Mouse (Mus musculus): ENCODE data around the gene Fggy. TPM values are rescaled to one million over a fixed set of nuclear protein-coding genes. Genes with fewer than 3 reads are reported as not detected.

Fggy gene
- total and polyA plus RNA-seq, 2 experiments from 2014 or later = 2.7 to 3.9 TPM

DNA sequence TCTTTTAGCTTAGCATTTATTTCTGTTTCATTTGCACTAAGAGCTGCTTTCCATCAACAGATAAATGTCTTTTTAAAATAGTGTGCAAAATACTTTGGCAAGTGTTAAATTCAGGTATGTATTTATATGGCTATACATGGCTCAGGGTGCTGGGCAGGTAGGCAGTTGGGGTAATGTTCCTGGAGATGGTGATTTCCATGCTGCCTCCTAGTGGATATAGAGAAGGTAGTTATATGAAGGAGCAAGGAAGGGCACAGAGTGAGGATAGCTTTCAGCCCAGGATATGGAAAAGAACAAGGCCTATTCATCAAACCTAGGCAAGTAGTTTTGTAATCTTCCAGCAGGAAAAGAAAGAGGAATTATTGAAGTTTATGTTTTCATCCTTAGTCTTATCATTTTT is 166.3 kb downstream of the Fggy start:
- H3K9me3 ChIP-seq (replicated peaks; ENCODE audit: control insufficient read depth, low read length) = no peaks in the 10 kb centered on the region
- no peak overlapping the region for H3K4me3 ChIP-seq (ENCODE audit: low read depth, low read length)
- H3K4me1 ChIP-seq (ENCODE audit: control insufficient read depth, insufficient read depth) = no peaks in the 10 kb centered on the region
- H3K27me3 ChIP-seq (ENCODE audit: control insufficient read depth, insufficient read depth, low read length) = no peaks in the 10 kb centered on the region
- TF ChIP-seq CTCF (IDR thresholded peaks at IDR 0.05; ENCODE audit: low read depth) = peak; percentile 50
- TF ChIP-seq EP300 (IDR thresholded peaks at IDR 0.05; ENCODE audit: low read depth) = no peak
- H3K36me3 ChIP-seq (replicated peaks; ENCODE audit: control insufficient read depth, insufficient read depth, low read length) = no peaks in the 10 kb centered on the region
- no peak overlapping the region for H3K9ac ChIP-seq (replicated peaks; ENCODE audit: low read depth, low read length)
- H3K27ac ChIP-seq (ENCODE audit: low read depth) = no peak overlapping the region
- ATAC-seq (ENCODE audit: insufficient read depth, low read depth) (no peak), DNase-seq (ENCODE audit: low spot score) (peak; percentile 54)
- H3K4me2 ChIP-seq (ENCODE audit: low read depth, low read length) = no peak overlapping the region

DNA sequence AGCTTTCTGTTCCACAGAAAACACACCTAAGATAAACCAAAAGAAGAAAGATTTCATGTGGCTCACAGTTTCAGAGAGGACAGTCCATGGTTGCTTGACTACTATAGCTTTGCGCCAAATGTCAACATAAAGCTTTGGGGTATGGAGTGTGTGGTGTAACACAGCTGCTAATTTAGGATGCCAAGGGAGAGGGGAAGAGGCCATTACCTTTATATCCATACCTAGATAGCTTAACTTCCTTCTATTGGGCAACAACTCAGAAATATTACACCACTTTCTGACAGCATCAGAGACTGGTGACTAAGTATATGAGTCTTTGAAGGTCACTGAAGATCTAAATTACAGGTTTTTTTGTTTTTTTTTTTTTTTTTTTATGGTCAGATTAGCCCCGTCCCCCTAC is 169.1 kb downstream of the Fggy start:
- Histone ChIP-seq H3K4me3 (ENCODE audit: low read depth, low read length) (no peak overlapping the region), H3K9me3 (replicated peaks; ENCODE audit: control insufficient read depth, low read length) (no peaks in the 10 kb centered on the region), H3K27me3 (ENCODE audit: control insufficient read depth, insufficient read depth, low read length) (no peaks in the 10 kb centered on the region), H3K4me1 (ENCODE audit: control insufficient read depth, insufficient read depth) (no peaks in the 10 kb centered on the region), H3K36me3 (replicated peaks; ENCODE audit: control insufficient read depth, insufficient read depth, low read length) (no peaks in the 10 kb centered on the region), H3K9ac (replicated peaks; ENCODE audit: low read depth, low read length) (no peak overlapping the region), H3K27ac (ENCODE audit: low read depth) (no peak overlapping the region), H3K4me2 (ENCODE audit: low read depth, low read length) (no peak overlapping the region)
- 98% methylated on average over 2 of the region's 2 CpGs for WGBS
- ATAC-seq (ENCODE audit: insufficient read depth, low read depth) = no peak
- TF ChIP-seq CTCF (IDR thresholded peaks at IDR 0.05; ENCODE audit: low read depth) (no peak), EP300 (IDR thresholded peaks at IDR 0.05; ENCODE audit: low read depth) (no peak)
- DNase-seq (ENCODE audit: low spot score) = no peak

DNA sequence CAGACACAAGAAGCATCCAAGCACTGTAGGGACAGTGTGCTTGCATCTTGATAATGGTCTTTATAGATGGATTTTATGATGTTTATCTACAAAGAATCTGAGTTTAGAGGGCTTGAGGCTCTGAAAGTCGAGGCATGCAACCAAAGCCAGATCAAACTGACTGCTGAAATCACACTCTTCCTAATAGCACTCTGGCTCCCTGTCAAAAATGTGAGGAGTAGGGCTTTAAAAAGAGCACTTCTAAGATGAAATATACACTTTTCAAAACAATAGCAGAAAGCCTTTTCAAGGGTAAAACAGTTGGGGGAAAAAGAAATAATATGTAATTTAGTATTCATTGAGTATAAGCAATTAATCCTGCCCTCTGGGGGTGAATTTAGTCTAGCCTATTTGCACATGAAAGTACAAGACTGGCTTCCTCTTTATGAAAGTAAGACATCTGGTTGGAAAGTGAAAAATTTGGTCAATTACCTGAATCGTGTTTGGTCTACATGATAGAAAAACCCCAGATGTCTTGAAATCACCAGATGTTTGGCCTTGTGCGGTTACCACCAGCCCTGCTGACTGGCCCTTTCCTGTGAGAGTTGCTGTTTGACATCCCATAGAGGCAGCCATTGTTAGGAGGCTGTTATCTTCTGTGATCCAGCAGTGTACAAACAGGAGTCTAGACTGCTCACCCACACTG is 172.0 kb downstream of the Fggy start:
- H3K27me3 ChIP-seq (ENCODE audit: control insufficient read depth, insufficient read depth, low read length) = no peaks in the 10 kb centered on the region
- WGBS = 47% methylated on average over 3 of the region's 3 CpGs
- H3K9ac ChIP-seq (replicated peaks; ENCODE audit: low read depth, low read length) = no peak overlapping the region
- no peaks in the 10 kb centered on the region for H3K9me3 ChIP-seq (replicated peaks; ENCODE audit: control insufficient read depth, low read length)
- H3K27ac ChIP-seq (ENCODE audit: low read depth) = no peak overlapping the region
- ATAC-seq (ENCODE audit: insufficient read depth, low read depth) (no peak), DNase-seq (ENCODE audit: low spot score) (no peak)
- peaks cover 9% of the 10 kb centered on the region; the same call in 1 of the 2 replicates for H3K4me1 ChIP-seq (ENCODE audit: control insufficient read depth, insufficient read depth)
- H3K4me3 ChIP-seq (ENCODE audit: low read depth, low read length) = no peak overlapping the region
- H3K36me3 ChIP-seq (replicated peaks; ENCODE audit: control insufficient read depth, insufficient read depth, low read length) = no peaks in the 10 kb centered on the region
- TF ChIP-seq EP300 (IDR thresholded peaks at IDR 0.05; ENCODE audit: low read depth) = no peak
- TF ChIP-seq CTCF (IDR thresholded peaks at IDR 0.05; ENCODE audit: low read depth) = no peak
- no peak overlapping the region for H3K4me2 ChIP-seq (ENCODE audit: low read depth, low read length)

DNA sequence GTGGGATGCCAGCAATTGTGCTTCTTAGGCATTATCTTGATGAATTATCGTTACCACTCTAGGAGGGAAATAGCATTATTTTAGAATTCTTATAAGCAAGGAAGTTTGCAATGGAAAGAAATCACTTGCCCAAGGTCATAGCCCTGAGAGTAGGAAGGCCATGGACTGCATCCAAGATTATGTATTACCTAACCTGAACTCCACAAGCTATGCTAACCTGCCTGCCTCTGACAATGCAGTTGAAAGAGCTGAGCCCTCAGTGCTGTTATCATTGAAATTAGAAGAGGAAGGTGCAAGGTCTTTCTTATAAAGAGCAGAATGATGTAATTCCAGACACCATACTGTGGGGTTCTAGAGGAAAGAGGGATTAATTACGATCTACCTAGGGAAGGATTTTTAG is 173.8 kb downstream of the Fggy start:
- no peak for ATAC-seq (ENCODE audit: insufficient read depth, low read depth)
- TF ChIP-seq CTCF (IDR thresholded peaks at IDR 0.05; ENCODE audit: low read depth) (no peak), EP300 (IDR thresholded peaks at IDR 0.05; ENCODE audit: low read depth) (no peak)

DNA sequence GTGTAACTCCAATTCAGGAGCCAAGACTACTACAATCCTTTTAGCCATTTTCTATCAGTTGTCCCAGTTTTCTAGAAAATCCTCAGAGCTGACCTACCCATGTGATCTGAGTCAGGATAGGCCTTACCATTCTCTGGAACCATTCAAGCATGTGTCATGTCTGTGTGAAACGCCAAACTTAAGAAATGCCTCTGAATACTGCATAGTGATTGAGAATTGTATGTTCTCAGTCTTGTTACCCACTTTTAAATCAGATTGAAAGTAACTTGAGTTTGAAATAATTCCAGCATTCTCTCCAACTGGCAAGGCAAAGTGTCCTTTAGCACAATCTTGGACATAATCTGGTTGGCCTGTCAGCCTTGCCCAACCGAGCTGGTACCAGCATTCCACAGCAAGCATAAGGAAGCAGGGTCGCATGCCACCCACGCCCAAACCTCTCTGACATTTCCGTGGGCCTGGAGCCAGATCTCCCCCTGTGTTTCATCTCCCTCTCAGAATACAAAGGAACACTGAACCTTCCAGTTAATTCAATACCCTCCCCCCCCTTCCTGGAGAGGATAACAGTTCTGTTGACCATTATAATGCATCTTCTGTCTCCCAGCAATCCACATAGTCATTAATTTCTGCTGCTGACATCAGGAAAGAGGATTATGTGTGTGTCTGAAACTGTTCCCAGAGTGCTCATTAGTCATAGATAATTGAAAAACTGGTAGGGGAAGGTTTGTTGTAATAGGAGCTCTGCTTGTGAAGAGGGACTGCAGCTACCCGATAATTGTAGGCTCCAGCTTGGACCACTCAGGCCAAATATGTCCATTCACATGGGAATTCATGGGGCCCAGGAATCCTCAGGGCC is 176.3 kb downstream of the Fggy start:
- Histone ChIP-seq H3K27me3 (ENCODE audit: control insufficient read depth, insufficient read depth, low read length) (no peaks in the 10 kb centered on the region), H3K27ac (ENCODE audit: low read depth) (peak overlapping the region; percentile 48; the same call in 1 of the 2 replicates), H3K9me3 (replicated peaks; ENCODE audit: control insufficient read depth, low read length) (no peaks in the 10 kb centered on the region), H3K4me2 (ENCODE audit: low read depth, low read length) (no peak overlapping the region), H3K9ac (replicated peaks; ENCODE audit: low read depth, low read length) (no peak overlapping the region), H3K4me3 (ENCODE audit: low read depth, low read length) (no peak overlapping the region), H3K36me3 (replicated peaks; ENCODE audit: control insufficient read depth, insufficient read depth, low read length) (no peaks in the 10 kb centered on the region), H3K4me1 (ENCODE audit: control insufficient read depth, insufficient read depth) (peaks cover 9% of the 10 kb centered on the region; the same call in 1 of the 2 replicates)
- no peak for DNase-seq (ENCODE audit: low spot score)
- no peak for ATAC-seq (ENCODE audit: insufficient read depth, low read depth)
- TF ChIP-seq EP300 (IDR thresholded peaks at IDR 0.05; ENCODE audit: low read depth) (no peak), CTCF (IDR thresholded peaks at IDR 0.05; ENCODE audit: low read depth) (no peak)
- 22% methylated on average over 6 of the region's 6 CpGs for WGBS

More for the DNA sequence above, 173.8 kb downstream of the Fggy start:
- Histone ChIP-seq H3K4me2 (ENCODE audit: low read depth, low read length) (no peak overlapping the region), H3K27me3 (ENCODE audit: control insufficient read depth, insufficient read depth, low read length) (no peaks in the 10 kb centered on the region), H3K9me3 (replicated peaks; ENCODE audit: control insufficient read depth, low read length) (no peaks in the 10 kb centered on the region), H3K27ac (ENCODE audit: low read depth) (no peak overlapping the region), H3K4me1 (ENCODE audit: control insufficient read depth, insufficient read depth) (peaks cover 9% of the 10 kb centered on the region; the same call in 1 of the 2 replicates), H3K4me3 (ENCODE audit: low read depth, low read length) (no peak overlapping the region), H3K9ac (replicated peaks; ENCODE audit: low read depth, low read length) (no peak overlapping the region), H3K36me3 (replicated peaks; ENCODE audit: control insufficient read depth, insufficient read depth, low read length) (no peaks in the 10 kb centered on the region)
- WGBS = 75% methylated on average over 2 of the region's 2 CpGs
- no peak for DNase-seq (ENCODE audit: low spot score)
